Mouse (Mus musculus) kidney, adult 8-10 months (tissue): Measurements from ENCODE around the gene Knstrn.

ENCODE experiments used
- DNase-seq, 2 experiments: peaks; one replicate each; pipeline ENCODE4 v3.0.0; 2022

The Knstrn gene

DNA sequence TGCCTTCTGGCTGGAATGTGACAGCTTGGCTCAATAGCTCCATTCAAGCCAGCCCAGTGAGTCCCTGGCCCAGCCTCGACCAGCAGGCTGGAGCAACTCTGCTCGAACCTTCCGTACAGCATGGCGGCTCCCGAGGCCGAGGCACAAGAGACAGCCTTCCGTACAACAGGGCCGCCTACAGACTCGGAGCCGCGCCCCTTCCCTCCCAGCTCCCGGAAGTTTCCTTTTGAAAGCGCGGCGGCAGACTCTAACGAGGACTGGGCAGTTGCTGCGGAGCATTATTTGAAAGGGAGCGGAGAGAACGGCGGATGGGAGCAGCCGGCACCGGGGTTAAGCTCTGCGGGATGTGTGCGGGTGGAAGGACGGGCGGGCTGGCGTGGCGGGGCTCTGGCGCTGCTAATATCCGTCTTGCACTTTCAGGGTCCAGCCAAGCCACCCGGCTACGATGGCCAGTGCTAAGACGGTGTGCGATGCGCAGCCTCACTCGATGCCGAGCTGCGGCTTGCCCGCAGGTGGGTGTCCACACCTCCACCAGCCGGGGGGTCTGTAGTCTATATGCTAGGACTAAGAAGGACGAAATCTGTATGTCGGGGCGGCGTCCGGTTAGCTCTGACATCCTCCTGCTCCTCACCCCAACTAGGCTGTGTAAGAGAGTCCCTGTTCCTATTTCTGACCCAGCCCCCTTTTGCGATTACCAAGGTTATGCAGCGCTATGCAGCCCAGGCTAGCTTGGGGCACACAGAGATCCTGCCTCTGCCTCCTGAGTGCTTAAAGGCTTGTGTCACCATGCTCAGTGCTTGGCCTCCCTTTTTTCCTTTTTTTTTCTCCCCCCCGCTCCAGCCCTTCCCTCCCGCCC is at the start of gene Knstrn:
Knstrn (plus strand) TSS at position 23 of the 856 bp plus-strand sequence.
- DNase-seq = peak; percentile 91

DNA sequence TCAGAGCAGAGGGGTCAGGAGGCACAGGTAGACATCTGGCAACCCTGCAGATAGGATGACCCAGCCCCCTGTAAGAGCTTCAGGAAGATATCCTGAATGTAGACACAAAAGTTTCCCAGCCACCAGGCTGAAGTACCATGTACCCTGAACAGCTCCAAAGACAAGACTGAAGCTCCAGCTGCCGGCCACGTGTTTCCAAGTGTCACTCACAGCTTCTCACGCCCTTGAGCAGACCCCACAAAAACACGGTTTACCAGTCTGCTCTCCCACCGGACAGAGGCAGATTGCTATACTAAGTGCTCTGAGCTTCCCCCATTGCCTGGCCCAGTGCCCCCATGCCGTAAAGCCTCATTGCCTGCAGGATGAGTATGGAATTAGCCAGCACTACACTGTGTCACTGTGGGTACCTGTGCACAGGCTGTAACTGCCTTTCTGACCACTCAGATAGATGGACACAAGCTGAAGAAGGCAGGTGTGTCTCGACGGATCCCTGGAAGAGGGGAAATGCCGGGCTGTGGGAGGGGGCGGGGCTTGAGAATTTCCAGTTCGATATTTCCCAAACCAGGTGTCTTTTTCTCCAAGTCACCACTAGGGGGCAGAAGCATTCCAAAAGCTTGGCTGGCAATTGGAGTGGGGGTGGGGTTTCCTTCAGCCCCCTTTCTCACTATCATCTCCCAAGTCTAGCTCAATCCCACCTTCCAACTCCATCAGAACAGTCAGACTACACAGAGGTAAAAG is 49.5 kb upstream of the Knstrn start:
- DNase-seq = peak; percentile 44 to 50

DNA sequence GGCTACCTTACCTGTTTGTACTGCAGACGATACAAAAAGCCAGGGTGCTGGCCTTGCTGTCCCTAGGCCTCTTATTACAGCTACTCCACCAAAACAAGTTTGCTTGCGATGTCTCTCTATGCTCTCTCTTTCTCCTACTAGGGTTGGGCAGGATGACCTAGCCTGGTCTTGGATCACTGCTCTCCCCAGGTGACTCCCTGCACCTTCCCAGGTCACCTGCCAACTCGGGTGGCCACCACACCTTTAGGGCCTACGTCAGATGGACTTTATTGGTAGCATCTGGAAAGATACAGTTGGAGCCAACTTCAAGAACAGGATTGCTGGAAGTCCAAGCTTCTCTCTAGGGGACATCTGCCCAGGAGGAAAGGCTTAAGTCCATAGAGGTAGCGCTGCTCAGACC is 48.9 kb upstream of the Knstrn start:
- DNase-seq = no peak

DNA sequence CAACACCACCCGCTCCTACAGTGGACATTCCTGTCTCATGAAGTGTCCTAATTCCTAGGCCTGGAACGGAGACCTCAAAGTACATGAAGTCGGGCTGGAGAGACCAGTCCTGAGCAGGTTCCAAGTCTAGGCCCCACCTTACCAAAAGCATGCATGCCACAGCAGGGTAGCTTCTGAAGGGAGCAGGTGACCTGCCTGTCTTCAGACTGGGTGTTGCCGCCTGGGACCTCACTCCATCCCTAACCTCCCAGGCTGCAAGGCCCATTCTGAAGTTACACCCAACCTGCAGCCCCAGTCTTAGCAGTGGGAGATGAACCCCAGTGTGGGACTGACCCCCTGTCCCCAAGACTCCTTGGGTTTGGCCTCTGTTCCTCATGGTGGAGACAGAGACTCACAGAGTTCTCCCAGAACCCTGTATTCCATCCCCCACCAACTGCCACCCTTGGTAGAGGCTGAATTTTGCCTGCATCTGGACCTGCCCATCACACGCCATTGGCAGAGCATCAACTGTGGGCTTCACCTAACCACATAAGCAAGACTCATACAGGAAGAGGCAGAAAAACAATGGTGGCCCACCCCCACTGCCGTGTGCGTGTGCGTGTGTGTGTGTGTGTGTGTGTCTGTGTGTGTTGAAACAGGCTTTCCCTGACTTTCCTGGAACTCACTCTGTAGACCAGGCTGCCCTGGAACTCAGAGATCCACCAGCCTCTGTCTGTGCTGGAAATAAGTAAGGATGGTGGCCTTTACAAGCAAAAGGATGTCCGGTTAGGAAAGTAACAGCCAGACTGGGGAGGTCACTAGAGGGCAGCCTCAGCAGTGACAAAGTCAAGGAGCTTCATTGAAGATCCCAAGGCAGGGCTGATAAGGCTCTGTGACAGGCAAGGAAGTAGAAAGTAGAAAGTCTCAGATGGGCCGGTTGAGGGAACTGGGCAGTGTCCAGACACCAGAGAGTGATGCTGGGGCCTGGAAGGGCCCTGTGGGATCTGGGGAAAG is 47.5 kb upstream of the Knstrn start:
- no peak for DNase-seq

DNA sequence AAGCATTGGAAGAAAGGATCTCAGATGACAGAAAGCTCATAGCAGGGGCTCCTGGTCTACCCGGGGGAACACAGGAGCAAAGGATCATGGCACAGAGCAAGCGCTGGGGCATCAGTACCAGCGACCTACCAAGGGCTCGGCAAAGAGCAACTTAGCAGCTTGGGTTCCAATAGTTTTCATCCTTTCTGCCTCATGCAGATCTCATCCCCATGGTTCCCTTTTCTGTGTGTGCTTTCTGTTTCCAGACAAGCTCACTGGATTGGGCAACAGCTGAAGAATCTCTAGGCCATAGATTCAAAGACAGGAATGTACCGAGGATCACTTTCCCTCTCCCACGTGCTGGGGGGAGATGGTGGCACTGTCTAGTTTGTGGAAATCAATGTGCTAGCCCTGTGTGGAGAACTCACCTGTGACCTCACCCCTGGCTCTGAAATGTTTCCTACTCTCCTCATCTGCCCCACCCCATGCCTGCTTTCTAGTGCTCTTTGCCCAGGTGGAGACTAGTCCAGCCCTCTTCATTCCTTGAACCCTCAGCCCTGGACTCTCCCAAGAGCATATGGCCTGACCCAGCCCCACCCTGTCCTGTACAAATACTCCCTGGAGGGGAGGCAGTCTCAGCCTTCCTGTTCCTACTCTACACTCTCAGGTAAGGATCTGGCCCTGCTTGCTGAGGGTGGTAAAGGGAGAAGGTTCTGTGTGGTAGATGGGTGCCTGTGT is 41.5 kb upstream of the Knstrn start, which contains the start of gene Phgr1:
Phgr1 (plus strand) TSS at position 612 of the 717 bp plus-strand sequence.
- DNase-seq = no peak

DNA sequence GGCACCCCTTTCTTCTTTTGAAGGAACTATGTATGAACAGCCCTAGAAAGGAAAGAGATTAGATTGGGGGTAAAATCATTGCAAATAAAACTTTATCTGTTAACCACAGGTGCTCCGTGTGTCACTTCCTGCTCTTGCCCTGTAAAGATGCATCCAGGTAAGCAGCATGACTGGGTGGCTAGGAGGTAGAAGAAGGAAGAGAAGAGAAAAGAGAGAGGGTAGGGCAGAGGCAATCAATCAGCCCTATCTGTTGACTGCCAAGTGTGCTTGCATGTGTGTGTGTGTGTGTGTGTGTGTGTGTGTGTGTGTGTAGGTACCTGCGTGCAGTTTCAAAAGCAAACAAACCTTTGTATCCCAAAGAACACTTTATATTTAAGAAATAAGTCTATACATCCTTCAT is 39.3 kb upstream of the Knstrn start:
- DNase-seq = no peak

DNA sequence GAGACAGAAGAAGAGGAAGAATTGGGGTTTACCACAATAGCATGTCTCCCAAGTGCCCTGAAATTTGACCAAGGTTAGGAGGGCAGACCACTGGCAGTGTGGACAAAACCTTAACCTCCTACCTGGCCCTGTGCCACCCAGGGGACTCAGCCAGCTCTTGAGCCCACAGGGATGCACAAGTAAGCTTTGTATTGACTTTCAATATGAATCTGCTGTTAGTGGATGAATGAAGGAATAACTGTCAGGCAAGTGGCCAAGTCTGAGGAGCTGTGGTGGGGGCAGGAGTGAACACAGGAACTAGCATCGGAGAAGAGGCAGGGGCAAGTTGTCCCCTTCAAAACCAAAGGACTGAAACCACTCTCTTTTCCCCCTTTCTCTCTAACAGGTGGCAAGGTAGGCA is 38.4 kb upstream of the Knstrn start:
- DNase-seq = no peak

DNA sequence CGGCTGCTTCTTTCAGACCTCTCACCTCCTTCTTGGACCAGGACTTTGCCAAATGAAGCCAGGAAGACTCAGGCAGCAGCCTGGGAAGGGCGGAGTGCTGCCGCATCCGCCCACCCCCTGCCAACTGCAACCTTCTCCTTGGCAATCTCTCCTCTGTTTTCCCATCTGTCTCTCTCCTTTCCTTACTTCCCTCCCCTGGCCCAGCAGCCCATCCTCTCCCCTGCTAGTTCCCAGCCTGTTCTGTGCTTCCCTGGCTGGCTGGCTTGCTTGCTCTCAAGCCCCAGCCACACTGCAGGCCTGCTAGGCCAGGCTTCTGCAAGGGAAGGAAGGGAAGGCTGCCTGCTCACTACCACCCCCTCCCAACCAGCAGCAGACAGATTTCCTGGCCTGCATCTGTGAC is 38.0 kb upstream of the Knstrn start:
- DNase-seq = no peak

DNA sequence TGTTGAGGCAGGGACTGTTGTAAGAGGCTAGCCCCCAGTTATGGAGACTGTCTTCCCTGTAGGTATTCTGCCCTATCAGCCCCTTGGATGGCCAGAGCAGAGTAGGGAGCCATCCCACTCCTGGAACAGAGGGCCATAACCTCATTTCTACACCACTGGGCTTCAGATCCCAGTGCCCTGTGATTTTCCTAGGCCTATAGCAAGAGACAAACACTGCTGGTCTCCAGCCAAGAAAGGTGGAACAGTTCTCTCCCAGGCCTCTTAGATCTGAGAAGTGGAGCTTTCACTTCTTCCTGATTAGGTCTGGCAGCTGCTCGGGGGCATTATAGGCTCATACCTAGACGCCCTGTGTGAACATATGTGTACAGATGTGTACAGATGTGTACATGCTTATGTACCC is 37.5 kb upstream of the Knstrn start:
- DNase-seq = no peak

DNA sequence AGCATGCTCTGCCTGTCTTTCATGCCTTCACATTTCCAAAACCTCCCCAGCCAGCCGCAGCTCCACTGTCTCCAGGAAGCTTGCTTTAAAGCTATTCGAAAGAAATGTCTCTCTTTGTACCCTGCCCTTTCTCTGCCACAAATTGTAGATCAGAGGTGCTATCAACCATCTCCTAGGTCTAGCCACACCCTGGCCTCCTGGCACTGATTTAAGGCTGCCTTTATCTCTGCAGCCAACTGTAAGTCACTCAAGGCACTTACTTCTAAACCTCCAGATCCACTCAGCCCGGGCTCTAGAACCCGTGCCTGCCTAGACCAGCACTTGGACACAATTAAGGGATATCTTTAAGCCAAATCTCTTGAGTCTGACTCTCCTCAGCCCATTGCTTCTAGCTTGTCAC is 35.4 kb upstream of the Knstrn start:
- DNase-seq = no peak

DNA sequence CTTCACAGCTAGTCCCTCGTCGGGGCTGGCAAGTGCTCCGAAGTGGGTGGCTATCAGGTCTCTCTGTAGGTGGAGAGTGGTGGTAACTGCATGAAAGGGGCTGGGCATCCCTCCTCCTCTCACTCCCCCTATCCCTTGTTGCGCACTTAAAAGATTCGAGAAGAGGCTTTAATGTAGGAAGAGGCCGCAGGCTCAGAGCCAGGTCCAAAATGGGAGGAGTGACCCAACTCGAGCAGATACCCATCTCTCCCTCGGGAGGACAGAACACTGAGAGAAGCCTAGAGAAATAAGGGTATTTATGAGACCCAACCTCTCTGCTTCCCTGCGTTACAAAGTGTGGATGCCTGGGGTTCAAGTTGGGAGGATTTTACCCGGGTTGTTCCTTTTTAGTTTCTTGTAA is 34.7 kb upstream of the Knstrn start:
- no peak for DNase-seq

DNA sequence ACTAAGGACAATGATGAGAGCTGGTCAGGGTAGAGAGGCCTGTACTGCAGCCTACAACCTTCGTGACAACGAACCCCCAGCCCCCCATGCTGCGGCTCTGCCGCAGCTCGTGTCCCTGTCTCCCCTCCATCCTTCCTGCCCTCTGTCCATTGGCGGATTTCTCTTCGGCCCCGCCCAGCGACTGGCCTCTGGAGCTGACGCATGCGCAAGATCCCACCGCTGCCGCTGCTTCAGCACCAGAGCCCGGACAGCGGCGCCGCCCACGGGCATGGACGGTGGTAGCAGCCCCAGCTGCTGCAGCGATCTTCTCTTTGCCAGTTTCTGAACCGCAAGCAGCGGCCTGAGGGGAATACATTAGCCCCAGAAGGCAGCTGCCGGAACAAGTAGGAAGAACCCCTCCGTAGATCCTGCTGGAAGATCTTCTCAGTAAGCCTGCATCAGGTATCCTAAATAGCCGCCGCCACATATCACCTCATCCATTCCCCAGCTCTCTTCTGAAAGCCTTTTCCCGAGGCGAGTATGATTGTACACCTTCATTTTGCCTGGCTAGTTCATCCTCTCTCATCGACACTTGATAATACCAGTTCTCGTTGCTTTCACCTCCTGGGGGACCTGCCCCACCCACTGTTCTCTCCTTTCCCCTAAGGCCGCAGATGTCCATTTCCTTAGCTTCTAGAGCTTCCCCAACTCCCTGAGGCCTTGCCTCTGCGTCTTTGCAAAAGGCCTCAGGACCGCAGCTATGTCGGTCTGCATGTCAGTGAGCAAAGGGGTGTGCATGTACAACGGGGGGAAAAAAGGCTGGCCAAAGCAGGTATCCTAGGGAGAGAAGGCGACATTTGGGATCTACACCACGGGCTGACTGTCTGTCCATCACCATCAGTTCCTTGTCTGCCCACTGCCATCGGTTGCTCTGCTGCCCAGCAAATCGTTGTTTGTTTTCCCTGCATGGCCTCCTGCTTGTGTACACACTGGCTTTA is 34.0 kb upstream of the Knstrn start, which contains the start of gene Disp2:
Disp2 (plus strand) TSS at position 216 of the 977 bp plus-strand sequence.
- DNase-seq = peak; percentile 90 to 94

DNA sequence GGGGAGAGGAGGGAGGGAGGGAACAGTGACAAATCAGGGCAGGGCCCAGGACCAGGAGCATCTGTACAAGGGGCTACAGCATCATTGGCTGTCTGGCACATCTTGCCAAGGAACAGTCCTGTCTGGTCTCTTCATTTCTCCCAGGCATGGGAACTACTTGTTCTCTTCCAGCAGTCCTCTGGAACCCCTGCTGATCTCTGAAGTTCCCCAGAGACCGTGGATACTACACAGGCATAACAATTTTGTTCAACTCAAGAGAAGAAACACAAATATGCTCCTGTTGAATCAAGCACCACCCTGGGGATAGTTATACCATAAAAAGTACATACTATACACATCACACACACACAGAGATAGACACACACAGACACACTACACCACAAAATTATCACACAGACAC is 32.7 kb upstream of the Knstrn start:
- no peak for DNase-seq

DNA sequence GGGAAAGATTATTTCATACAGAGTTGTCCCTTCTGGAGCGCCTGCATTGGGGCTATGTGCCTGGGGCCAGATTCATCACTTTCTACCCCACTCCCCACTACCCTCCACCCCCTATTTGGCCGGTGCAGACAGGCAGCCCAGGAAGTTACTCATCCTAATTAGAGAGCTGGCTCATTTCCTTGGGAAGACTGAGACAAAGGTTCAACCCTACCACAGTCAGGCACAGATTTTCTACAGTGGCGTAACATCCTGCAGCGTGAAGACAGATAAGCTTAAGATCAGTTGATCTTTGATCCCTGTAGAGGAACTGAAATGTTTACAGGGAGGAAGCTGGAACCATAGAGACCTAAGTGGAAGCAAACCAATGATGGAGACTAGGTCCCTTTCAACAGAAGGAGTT is 31.5 kb upstream of the Knstrn start:
- no peak for DNase-seq

DNA sequence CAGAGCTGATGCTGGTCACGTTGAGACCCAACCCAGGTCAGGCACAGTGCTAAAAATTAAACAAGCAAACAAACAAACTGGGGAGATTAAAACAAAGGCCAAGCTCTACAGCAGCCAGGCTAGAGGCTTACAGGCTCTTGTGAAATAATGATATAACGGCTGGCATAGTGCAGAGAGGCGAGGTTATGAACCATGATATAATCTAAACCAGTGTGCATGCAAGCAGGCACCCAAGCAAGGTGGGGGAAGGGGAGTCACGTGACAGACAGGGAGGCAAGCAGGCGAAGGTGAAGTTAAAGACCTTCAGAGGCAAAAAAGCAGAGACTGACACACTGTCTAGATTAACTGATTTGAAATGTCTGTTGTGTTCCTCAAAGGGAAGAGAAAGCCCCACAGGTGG is 30.7 kb upstream of the Knstrn start:
- no peak for DNase-seq

DNA sequence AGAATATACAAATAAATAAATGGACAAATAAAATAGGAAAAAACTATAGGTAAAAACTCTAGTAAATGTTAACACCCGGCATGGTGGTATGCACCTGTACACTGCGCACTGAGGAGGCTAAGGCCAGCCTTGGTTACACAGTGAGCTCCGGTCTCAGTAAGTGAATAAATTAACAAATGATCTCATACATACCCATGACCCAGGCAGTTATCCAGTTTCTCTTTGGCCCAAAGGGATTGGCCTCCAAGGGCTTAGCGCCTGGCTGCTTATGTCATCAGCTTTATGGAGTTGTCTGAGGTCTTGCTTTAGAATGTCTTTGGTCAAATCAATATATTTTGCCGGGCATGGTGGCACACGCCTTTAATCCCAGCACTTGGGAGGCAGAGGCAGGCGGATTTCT is 30.1 kb upstream of the Knstrn start:
- no peak for DNase-seq

DNA sequence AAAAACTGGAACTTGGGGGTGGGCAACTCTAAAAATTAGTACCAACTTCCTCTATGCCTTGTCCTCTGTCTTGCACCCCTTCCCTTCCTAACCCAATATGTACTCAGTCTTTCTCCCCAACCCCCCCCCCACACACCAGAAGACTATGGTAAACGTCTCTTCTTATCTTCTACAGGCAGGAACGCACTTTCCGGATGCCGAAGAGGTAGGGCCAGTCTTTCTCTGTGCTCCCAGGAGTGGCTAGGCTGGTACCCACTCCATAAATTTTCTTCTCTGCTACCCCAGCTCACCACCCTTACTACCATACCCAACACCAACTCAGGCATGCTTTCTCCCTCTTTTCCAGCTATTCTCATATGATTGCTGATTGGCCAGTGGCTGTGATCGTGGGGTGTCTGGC is 27.3 kb upstream of the Knstrn start:
- DNase-seq = no peak

DNA sequence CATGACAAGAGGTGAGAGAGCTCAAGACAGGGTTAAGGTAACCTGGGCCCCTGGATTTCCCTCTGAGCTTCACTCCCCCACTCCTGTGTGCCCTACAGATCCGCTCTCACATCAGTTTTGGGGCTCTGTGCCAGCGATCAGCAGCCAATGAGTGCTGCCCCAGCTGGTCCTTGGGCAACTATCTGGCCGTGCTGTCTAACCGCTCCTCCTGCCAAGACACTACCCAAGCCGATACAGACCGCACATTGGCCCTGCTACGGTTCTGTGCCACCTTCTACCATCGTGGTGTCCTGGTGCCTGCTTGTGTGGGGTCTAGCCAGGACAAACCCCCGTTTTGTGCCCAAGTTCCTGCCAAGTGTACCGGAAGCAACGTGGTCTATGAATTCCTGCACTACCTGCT is 24.3 kb upstream of the Knstrn start:
- DNase-seq = no peak

DNA sequence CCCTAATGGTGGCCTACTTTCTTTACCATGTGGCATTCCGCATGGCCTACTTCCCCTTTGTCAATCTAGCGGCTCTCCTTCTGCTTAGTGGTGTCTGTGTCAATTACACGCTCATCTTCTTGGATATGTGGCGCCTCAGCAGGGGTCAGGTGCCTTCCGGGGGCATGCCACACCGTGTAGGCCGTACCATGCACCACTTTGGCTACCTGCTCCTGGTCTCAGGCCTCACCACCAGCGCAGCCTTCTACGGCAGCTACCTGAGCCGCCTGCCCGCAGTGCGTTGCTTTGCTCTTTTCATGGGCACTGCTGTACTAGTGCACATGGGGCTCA is 23.6 kb upstream of the Knstrn start:
- DNase-seq = no peak

DNA sequence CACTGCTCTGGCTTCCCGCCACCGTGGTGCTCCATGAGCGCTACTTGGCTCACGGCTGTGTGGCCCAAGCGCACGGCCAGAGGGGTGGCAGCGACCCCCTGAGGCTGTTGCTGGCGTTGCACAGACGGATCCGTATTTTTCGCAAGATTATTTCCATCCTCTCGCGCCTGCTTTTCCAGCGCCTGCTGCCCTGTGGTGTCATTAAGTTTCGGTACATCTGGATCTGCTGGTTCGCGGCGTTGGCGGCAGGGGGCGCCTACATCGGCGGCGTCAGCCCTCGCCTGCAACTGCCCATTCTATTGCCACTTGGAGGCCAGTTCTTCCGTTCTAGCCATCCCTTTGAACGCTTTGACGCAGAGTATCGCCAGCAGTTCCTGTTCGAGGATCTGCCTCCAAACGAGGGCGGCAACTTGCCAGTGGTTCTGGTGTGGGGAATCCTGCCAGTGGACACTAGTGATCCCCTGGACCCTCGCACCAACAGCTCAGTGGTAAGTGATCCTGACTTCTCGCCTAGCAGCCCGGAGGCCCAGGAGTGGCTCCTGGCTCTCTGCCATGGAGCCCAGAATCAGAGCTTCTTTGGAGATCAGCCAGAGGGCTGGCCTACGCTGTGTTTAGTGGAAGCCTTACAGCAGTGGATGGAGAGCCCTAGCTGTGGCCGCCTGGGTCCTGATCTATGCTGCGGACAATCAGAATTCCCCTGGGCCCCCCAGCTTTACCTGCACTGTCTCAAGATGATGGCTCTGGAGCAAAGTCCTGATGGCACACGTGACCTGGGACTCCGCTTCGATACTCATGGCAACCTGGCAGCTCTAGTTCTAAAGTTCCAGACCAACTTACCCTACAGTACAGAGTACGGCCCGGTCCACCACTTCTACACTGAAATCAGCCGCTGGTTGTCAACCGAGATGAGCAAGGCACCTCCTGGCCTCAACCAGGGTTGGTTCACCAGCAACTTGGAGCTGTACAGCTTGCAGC is 23.0 kb upstream of the Knstrn start:
- DNase-seq = peak; percentile 70 to 81
